In genomic region chr3:107612902-107613525, GRCm38 (mm10) we compare ENCODE assay signal across 9 mouse cellular contexts. TPM values are rescaled to one million over a fixed set of nuclear protein-coding genes. Genes with fewer than 3 reads are reported as not detected.
DNase-seq lines count a peak whose midpoint lies in the region; ATAC-seq and TF ChIP-seq lines count a peak whose summit lies in the region.
"Had no signal": no experiment of that assay in that cellular context is flagged by ENCODE, and none has a peak within 500 bp of the region (broad histone marks: within the 10 kb centered on the region; RNA-seq: fewer than 3 reads in every experiment).

No protein-coding gene starts in this region.

- no peak overlapping the region for H3K4me3 ChIP-seq in heart, adult 2 months
- no peak overlapping the region for H3K4me3 ChIP-seq in heart, embryonic 10.5 days
- H3K4me3 ChIP-seq in forebrain, postnatal 0 days (ENCODE audit: low read depth, low read length) = no peak overlapping the region
- H3K4me3 ChIP-seq in hindbrain, postnatal 0 days (ENCODE audit: low read length) = no peak overlapping the region
- H3K4me3 ChIP-seq: limb, embryonic 12.5 days had no signal

- H3K9me3 ChIP-seq in heart, embryonic 10.5 days = no peaks in the 10 kb centered on the region
- no peaks in the 10 kb centered on the region for H3K9me3 ChIP-seq in forebrain, postnatal 0 days (ENCODE audit: low read length)
- no peaks in the 10 kb centered on the region for H3K9me3 ChIP-seq in hindbrain, postnatal 0 days (ENCODE audit: low read length)
- H3K9me3 ChIP-seq: limb, embryonic 12.5 days had no signal

- TF ChIP-seq POLR2A in heart, adult 2 months (IDR thresholded peaks at IDR 0.05; ENCODE audit: insufficient read depth, low read depth, low read length) = no peak

- no peaks in the 10 kb centered on the region for H3K4me1 ChIP-seq in heart, adult 2 months (ENCODE audit: control insufficient read depth, insufficient read depth, low read length)
- peaks cover 15% of the 10 kb centered on the region; the same call in 1 of the 2 replicates for H3K4me1 ChIP-seq in heart, embryonic 10.5 days
- H3K4me1 ChIP-seq in forebrain, postnatal 0 days (ENCODE audit: insufficient read depth) = no peaks in the 10 kb centered on the region
- no peaks in the 10 kb centered on the region for H3K4me1 ChIP-seq in hindbrain, postnatal 0 days (ENCODE audit: insufficient read depth, low read length)
- H3K4me1 ChIP-seq: limb, embryonic 12.5 days had no signal

- H3K9ac ChIP-seq in heart, adult 2 months (ENCODE audit: low read depth, low read length) = no peak overlapping the region
- no peak overlapping the region for H3K9ac ChIP-seq in forebrain, postnatal 0 days
- no peak overlapping the region for H3K9ac ChIP-seq in hindbrain, postnatal 0 days (replicated peaks; ENCODE audit: low read length)
- H3K9ac ChIP-seq: limb, embryonic 12.5 days had no signal

- no peak overlapping the region for H3K4me2 ChIP-seq in forebrain, postnatal 0 days (ENCODE audit: low read depth)
- H3K4me2 ChIP-seq in hindbrain, postnatal 0 days (ENCODE audit: low read depth, low read length) = no peak overlapping the region
- H3K4me2 ChIP-seq: limb, embryonic 12.5 days had no signal

- no peaks in the 10 kb centered on the region for H3K36me3 ChIP-seq in heart, adult 2 months (ENCODE audit: control insufficient read depth, insufficient read depth, low read length)
- peaks cover 62% of the 10 kb centered on the region for H3K36me3 ChIP-seq in heart, embryonic 10.5 days
- H3K36me3 ChIP-seq in forebrain, postnatal 0 days (ENCODE audit: insufficient read depth) = peaks cover 69% of the 10 kb centered on the region
- peaks cover 63% of the 10 kb centered on the region for H3K36me3 ChIP-seq in hindbrain, postnatal 0 days (ENCODE audit: insufficient read depth, low read length)

- no peak for TF ChIP-seq EP300 in heart, adult 2 months (IDR thresholded peaks at IDR 0.05; ENCODE audit: insufficient read depth, low read depth, low read length)

- 86% methylated on average over 11 of the region's 11 CpGs for WGBS in heart, adult 2 months
- WGBS in heart, embryonic 10.5 days = 86% methylated on average over 11 of the region's 11 CpGs
- WGBS in forebrain, postnatal 0 days = 86% methylated on average over 11 of the region's 11 CpGs
- 71% methylated on average over 11 of the region's 11 CpGs for WGBS in hindbrain, postnatal 0 days

- intact Hi-C loops in heart, adult 2 months (cut with DNase I) = loop anchor here (5.0 kb wide), 1 partner anchor 56 kb away; the partner anchor contains the start of gene Ubl4b

- DNase-seq in heart, adult 2 months = peak; percentile 42 to 76
- no peak for DNase-seq in heart, embryonic 10.5 days (ENCODE audit: low spot score)
- peak; percentile 74 to 81 for DNase-seq in cerebellum, adult 18-20 months
- peak; percentile 76 for DNase-seq in forebrain, postnatal 0 days
- peak; percentile 79 for DNase-seq in hindbrain, postnatal 0 days (ENCODE audit: low spot score)
- DNase-seq in left cerebral cortex, adult 18-20 months (ENCODE audit: low spot score in 2 of 2) = peak; percentile 72 to 83
- peak; percentile 32 for DNase-seq in skeletal muscle tissue, adult 2 months (ENCODE audit: low read depth, low spot score)

- TF ChIP-seq CTCF in heart, adult 2 months (IDR thresholded peaks at IDR 0.05) = peak; percentile 97
- peak; percentile 95 for TF ChIP-seq CTCF in forebrain, postnatal 0 days (IDR thresholded peaks at IDR 0.05; ENCODE audit: low read depth)
- peak; percentile 95 for TF ChIP-seq CTCF in hindbrain, postnatal 0 days (IDR thresholded peaks at IDR 0.05; ENCODE audit: low read depth)

- no peaks in the 10 kb centered on the region for H3K79me2 ChIP-seq in heart, adult 2 months (replicated peaks; ENCODE audit: control insufficient read depth, insufficient read depth, low read length)

- ATAC-seq in forebrain, postnatal 0 days = peak; percentile 79
- ATAC-seq in hindbrain, postnatal 0 days = peak; percentile 78
- peak; percentile 83 for ATAC-seq in megakaryocyte-erythroid progenitor cell, adult 5-6 weeks (replicated peaks; ENCODE audit: low FRiP score, low TSS enrichment, poor library complexity, severe bottlenecking)

- no peaks in the 10 kb centered on the region for H3K27me3 ChIP-seq in heart, adult 2 months (ENCODE audit: control insufficient read depth, insufficient read depth, low read length)
- H3K27me3 ChIP-seq in heart, embryonic 10.5 days (ENCODE audit: insufficient read depth, poor library complexity, severe bottlenecking) = peaks cover 3% of the 10 kb centered on the region; the same call in 1 of the 2 replicates
- no peaks in the 10 kb centered on the region for H3K27me3 ChIP-seq in forebrain, postnatal 0 days (ENCODE audit: insufficient read depth, low read length)
- no peaks in the 10 kb centered on the region for H3K27me3 ChIP-seq in hindbrain, postnatal 0 days (ENCODE audit: insufficient read depth, low read length)
- H3K27me3 ChIP-seq: limb, embryonic 12.5 days had no signal

- no peak overlapping the region for H3K27ac ChIP-seq in heart, adult 2 months
- H3K27ac ChIP-seq in heart, embryonic 10.5 days = no peak overlapping the region
- H3K27ac ChIP-seq in forebrain, postnatal 0 days (ENCODE audit: low read depth, low read length) = no peak overlapping the region
- H3K27ac ChIP-seq in hindbrain, postnatal 0 days = no peak overlapping the region
- H3K27ac ChIP-seq: limb, embryonic 12.5 days had no signal

RNA-seq across cellular contexts. Expression of gene Gm10961, which starts 18.1 kb away (rescaled TPM):
- total RNA-seq in heart, adult 2 months (2021) = not detected
- polyA plus RNA-seq in heart, adult 2 months (2012; rRNA removed) = not detected in 2 replicates
- polyA plus RNA-seq in heart, embryonic 10.5 days (2016; fragmentation: Nextera tagmentation; extraction: Ambion mirVana) = not detected in 2 replicates
- total RNA-seq in forebrain, postnatal 0 days (2014; rRNA removed) = not detected in 2 replicates
- polyA plus RNA-seq in forebrain, postnatal 0 days (2015; fragmentation: Nextera tagmentation; extraction: Ambion mirVana) = not detected in 2 replicates
- not detected in 2 replicates for total RNA-seq in hindbrain, postnatal 0 days (2014; rRNA removed)
- polyA plus RNA-seq in hindbrain, postnatal 0 days (2015; fragmentation: Nextera tagmentation; extraction: Ambion mirVana) = not detected in 2 replicates
- total RNA-seq in left cerebral cortex, adult 18-20 months (2021) = not detected
- not detected in 2 replicates for total RNA-seq in megakaryocyte-erythroid progenitor cell, adult 5-6 weeks (2014; fragmentation: Nextera tagmentation)
- not detected in 2 replicates for total RNA-seq in megakaryocyte-erythroid progenitor cell, adult 5-6 weeks (2017)
- polyA plus RNA-seq: limb, embryonic 12.5 days had no signal

RNA-seq across cellular contexts. Expression of gene Alx3, which starts 18.2 kb away (rescaled TPM):
- total RNA-seq in heart, adult 2 months (2021) = not detected
- polyA plus RNA-seq in heart, adult 2 months (2012; rRNA removed) = not detected in 2 replicates
- 2.3 and 13.0 TPM in 2 replicates for polyA plus RNA-seq in heart, embryonic 10.5 days (2016; fragmentation: Nextera tagmentation; extraction: Ambion mirVana)
- 2.2 and 3.3 TPM in 2 replicates for total RNA-seq in forebrain, postnatal 0 days (2014; rRNA removed)
- polyA plus RNA-seq in forebrain, postnatal 0 days (2015; fragmentation: Nextera tagmentation; extraction: Ambion mirVana) = 3.7 and 5.2 TPM in 2 replicates
- total RNA-seq in hindbrain, postnatal 0 days (2014; rRNA removed) = 0.16 TPM in 1 of 2 replicates, not detected in the other
- polyA plus RNA-seq in hindbrain, postnatal 0 days (2015; fragmentation: Nextera tagmentation; extraction: Ambion mirVana) = 0.45 TPM in 2 replicates
- 1 to 10 TPM; 2.0 to 2.5 TPM for total RNA-seq in left cerebral cortex, adult 18-20 months (2021)
- total RNA-seq in megakaryocyte-erythroid progenitor cell, adult 5-6 weeks (2014; fragmentation: Nextera tagmentation) = not detected in 2 replicates
- not detected in 2 replicates for total RNA-seq in megakaryocyte-erythroid progenitor cell, adult 5-6 weeks (2017)

RNA-seq across cellular contexts. Expression of gene Strip1, which starts 18.5 kb away (rescaled TPM):
- 10 to 100 TPM; 19.9 to 21.2 TPM for total RNA-seq in heart, adult 2 months (2021)
- polyA plus RNA-seq in heart, adult 2 months (2012; rRNA removed) = 35.1 and 46.6 TPM in 2 replicates
- polyA plus RNA-seq in heart, embryonic 10.5 days (2016; fragmentation: Nextera tagmentation; extraction: Ambion mirVana) = 45.1 and 50.1 TPM in 2 replicates
- total RNA-seq in forebrain, postnatal 0 days (2014; rRNA removed) = 115 and 135 TPM in 2 replicates
- polyA plus RNA-seq in forebrain, postnatal 0 days (2015; fragmentation: Nextera tagmentation; extraction: Ambion mirVana) = 92.6 and 108 TPM in 2 replicates
- 133 and 135 TPM in 2 replicates for total RNA-seq in hindbrain, postnatal 0 days (2014; rRNA removed)
- 98.2 and 98.7 TPM in 2 replicates for polyA plus RNA-seq in hindbrain, postnatal 0 days (2015; fragmentation: Nextera tagmentation; extraction: Ambion mirVana)
- total RNA-seq in left cerebral cortex, adult 18-20 months (2021) = 10 to 100 TPM; 63.9 to 65.4 TPM
- 19.9 and 20.5 TPM in 2 replicates for total RNA-seq in megakaryocyte-erythroid progenitor cell, adult 5-6 weeks (2014; fragmentation: Nextera tagmentation)
- total RNA-seq in megakaryocyte-erythroid progenitor cell, adult 5-6 weeks (2017) = 16.9 and 22.6 TPM in 2 replicates

RNA-seq across cellular contexts. Expression of gene Ubl4b, which starts 58.1 kb away (rescaled TPM):
- total RNA-seq in heart, adult 2 months (2021) = not detected
- 0.12 TPM in 1 of 2 replicates, not detected in the other for polyA plus RNA-seq in heart, adult 2 months (2012; rRNA removed)
- polyA plus RNA-seq in heart, embryonic 10.5 days (2016; fragmentation: Nextera tagmentation; extraction: Ambion mirVana) = 0.15 TPM in 1 of 2 replicates, not detected in the other
- total RNA-seq in forebrain, postnatal 0 days (2014; rRNA removed) = 0.23 TPM in 1 of 2 replicates, not detected in the other
- polyA plus RNA-seq in forebrain, postnatal 0 days (2015; fragmentation: Nextera tagmentation; extraction: Ambion mirVana) = not detected in 2 replicates
- total RNA-seq in hindbrain, postnatal 0 days (2014; rRNA removed) = not detected in 2 replicates
- not detected in 2 replicates for polyA plus RNA-seq in hindbrain, postnatal 0 days (2015; fragmentation: Nextera tagmentation; extraction: Ambion mirVana)
- total RNA-seq in left cerebral cortex, adult 18-20 months (2021) = not detected
- total RNA-seq in megakaryocyte-erythroid progenitor cell, adult 5-6 weeks (2014; fragmentation: Nextera tagmentation) = not detected in 2 replicates
- total RNA-seq in megakaryocyte-erythroid progenitor cell, adult 5-6 weeks (2017) = not detected in 2 replicates
